Mouse (Mus musculus) monocyte, adult 5-6 weeks (primary cell): ENCODE data around the gene Gm815. TPM values are rescaled to one million over a fixed set of nuclear protein-coding genes. Genes with fewer than 3 reads are reported as not detected.

Source experiments
- ATAC-seq: fragments of 153-309, 156-312 bp; replicated peaks from 2 replicates; pipeline ENCODE4 v1.8.0; 2017; ENCODE audit warnings: mild to moderate bottlenecking; ENCODE audit not compliant: low TSS enrichment, insufficient number of reproducible peaks, severe bottlenecking, poor library complexity, low FRiP score
- total RNA-seq: library from RNA; stranded (forward); fragments of 200-1000, 200-491, 200-594 nt; gene quantifications from 3 replicates; pipeline ENCODE4 v1.2.3, GENCODE M21; 2017

The Gm815 gene
- total RNA-seq, 1 experiment from 2014 or later: not detected

- ATAC-seq: no peak
These were observed 14.6 kb upstream of the Gm815 start for GRCm38 (mm10) chr19:26871096-26871495.

GRCm38 (mm10) chr19:26872886-26873285 lies 12.8 kb upstream of the Gm815 start:
- no peak for ATAC-seq

DNA sequence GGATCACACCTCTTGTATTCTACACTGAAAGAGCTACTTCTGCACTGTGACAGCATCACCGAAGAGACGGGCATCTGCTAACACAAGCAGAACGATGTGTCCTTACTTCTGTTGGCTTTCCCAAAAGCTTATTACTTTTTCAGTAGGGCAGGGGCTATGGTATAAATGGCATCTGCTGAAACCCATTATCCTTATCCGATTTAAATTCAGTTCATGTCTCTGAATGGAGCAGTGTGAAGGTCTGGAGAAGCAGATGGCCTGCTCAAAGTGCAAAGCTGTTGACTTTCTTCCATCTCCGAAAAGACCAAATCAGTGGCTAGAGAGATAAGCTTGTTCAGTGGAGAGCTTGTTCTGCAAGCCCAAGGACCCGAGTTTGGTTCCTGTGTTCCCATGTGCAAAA lies 10.1 kb upstream of the Gm815 start:
- no peak for ATAC-seq

- ATAC-seq: no peak
These were observed 8.4 kb upstream of the Gm815 start for GRCm38 (mm10) chr19:26877180-26877775.

DNA sequence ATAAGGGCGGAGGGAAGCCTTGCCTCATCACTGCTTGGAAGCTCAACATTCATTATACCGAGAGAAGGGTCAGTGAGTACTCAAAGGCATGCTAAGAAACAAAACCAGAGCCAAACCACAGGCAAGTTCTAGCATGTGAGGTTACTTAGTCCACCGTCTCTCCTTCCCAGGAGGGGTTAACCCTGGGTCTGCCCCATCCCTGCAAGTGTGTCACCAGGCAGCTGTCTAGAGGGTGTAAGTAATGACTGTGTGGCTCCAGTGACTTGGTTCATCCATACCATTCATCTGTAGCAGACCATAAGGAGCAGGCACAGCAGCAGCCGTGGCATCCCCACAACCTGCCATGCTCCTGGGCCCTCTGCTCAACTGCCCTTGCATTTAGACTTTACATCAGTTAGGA lies 5.8 kb upstream of the Gm815 start:
- no peak for ATAC-seq

GRCm38 (mm10) chr19:26881866-26882427 lies 3.7 kb upstream of the Gm815 start:
- ATAC-seq: no peak

DNA sequence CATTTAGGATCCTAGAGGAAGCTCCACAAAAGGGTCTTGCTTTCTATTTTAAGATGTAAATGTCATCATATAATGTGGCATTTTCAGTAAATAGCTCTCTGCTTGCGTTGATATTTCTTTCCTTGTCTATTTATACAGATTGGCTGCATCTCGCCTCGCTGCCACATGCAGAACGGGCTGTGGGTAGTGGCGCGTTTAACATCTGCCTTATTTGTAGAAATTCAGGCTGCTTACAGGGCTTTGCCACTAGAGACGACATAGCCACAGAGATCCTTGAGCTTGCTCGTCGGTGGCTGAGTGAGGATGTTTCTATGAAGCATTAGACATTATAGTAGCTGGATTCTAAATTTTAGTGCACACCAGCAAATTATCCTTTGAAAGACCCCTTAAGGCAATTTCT lies 2.5 kb downstream of the Gm815 start:
- no peak for ATAC-seq

- no peak for ATAC-seq
These were observed 5.8 kb downstream of the Gm815 start for GRCm38 (mm10) chr19:26891306-26891964.

- no peak for ATAC-seq
These were observed 7.2 kb downstream of the Gm815 start for GRCm38 (mm10) chr19:26892861-26893260.

- ATAC-seq: no peak
These were observed 16.5 kb downstream of the Gm815 start for GRCm38 (mm10) chr19:26902162-26902561.

GRCm38 (mm10) chr19:26914245-26914644 lies 28.6 kb downstream of the Gm815 start:
- no peak for ATAC-seq

- no peak for ATAC-seq
These were observed 35.1 kb downstream of the Gm815 start for GRCm38 (mm10) chr19:26920816-26921215.

DNA sequence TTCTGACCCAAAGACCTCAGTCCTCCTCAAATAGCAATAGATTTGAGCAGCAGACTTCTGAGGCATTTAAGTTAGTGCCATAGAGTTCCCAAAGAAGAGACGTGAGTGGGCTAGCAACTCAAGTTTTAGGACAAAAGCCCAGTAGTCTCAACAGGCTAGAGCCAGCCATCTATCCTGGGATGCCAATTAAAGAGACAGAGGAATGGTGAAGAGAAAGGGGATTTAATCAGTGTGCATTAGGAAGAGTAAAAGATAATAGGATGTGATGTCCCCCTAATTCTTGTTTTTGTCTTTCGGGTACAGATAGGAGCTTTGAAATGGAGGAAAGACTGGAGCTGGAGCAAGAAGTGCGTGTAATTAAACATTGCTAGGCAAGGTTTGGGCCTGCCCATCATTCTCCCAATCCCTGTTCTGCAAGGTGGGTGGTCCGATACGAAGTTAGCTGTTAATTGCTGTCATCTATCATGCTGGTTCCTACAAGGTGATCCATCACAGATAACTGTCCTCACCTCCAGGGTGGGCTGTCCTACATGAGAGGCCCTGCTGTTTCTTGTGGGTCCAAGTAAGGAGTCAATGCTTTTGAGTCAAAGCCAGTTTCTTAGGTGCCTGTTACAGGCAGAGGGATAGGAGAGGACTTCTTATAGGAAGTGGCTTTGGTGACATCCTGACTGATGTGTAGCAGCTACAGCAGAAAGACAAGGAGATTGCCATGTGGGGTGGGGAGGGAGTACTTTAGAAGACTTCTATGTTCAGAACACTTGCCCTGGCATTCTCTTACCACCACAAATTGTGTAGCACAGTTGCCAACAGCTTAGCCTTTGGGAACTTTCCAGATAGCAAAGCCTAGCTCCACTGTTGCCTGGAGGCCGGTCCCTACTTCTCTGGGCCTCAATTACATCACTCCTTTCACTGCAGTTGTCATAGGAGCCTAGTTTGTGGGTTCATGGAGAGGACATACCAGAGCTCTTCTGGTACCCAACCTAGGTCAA lies 44.9 kb downstream of the Gm815 start:
- ATAC-seq: no peak

DNA sequence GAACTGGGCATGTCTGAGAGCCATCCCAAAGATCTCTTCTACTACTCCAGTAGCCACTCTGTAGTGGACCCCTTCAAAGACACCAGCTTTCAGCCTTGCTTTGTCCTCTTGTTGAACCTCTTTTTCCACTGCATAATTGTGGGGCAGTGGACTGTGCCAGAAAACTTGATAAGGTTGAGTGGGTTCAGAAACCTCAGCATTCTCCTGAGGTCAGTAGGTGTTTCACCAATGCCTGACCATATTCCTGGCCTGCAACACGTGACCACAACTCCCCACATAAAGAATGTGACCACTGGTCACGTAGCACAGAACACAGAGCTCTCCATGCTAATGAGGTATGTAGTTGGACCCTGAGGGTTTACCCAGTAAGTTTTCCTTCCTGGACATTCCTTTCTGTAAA lies 48.5 kb downstream of the Gm815 start:
- ATAC-seq: no peak
